Mouse (Mus musculus): ENCODE data around the gene Ablim1. TPM values are rescaled to one million over a fixed set of nuclear protein-coding genes. Genes with fewer than 3 reads are reported as not detected.
A peak's percentile ranks its signal among the peaks of the same experiment; 100 is the strongest.

Gene Ablim1
- polyA plus RNA-seq, 3 experiments from 2014 or later: 240 to 284 (median 264) TPM

GRCm38 (mm10) chr19:57181852-57182528 lies 132.7 kb downstream of the Ablim1 start:
- ATAC-seq: no peak

GRCm38 (mm10) chr19:57181317-57181716 lies 133.4 kb downstream of the Ablim1 start:
- no peak for ATAC-seq

- ATAC-seq: no peak
Observed at GRCm38 (mm10) chr19:57180908-57181307, 133.8 kb downstream of the Ablim1 start.

GRCm38 (mm10) chr19:57180333-57180732 lies 134.4 kb downstream of the Ablim1 start:
- peak; percentile 76 for ATAC-seq

GRCm38 (mm10) chr19:57179269-57179668 lies 135.4 kb downstream of the Ablim1 start:
- no peak for ATAC-seq

GRCm38 (mm10) chr19:57177334-57177733 lies 137.4 kb downstream of the Ablim1 start:
- no peak for ATAC-seq

- ATAC-seq: no peak
Observed at GRCm38 (mm10) chr19:57175077-57175476, 139.6 kb downstream of the Ablim1 start.

- no peak for ATAC-seq
Observed at GRCm38 (mm10) chr19:57174541-57174940, 140.2 kb downstream of the Ablim1 start.

GRCm38 (mm10) chr19:57174045-57174444 lies 140.7 kb downstream of the Ablim1 start:
- no peak for ATAC-seq

GRCm38 (mm10) chr19:57172321-57172720 lies 142.4 kb downstream of the Ablim1 start:
- no peak for ATAC-seq

GRCm38 (mm10) chr19:57170880-57171279 lies 143.8 kb downstream of the Ablim1 start:
- no peak for ATAC-seq

- no peak for ATAC-seq
Observed at GRCm38 (mm10) chr19:57169485-57169884, 145.2 kb downstream of the Ablim1 start.

GRCm38 (mm10) chr19:57167721-57168120 lies 147.0 kb downstream of the Ablim1 start:
- no peak for ATAC-seq

GRCm38 (mm10) chr19:57164882-57165281 lies 149.8 kb downstream of the Ablim1 start:
- no peak for ATAC-seq

GRCm38 (mm10) chr19:57163315-57163714 lies 151.4 kb downstream of the Ablim1 start:
- no peak for ATAC-seq

- ATAC-seq: no peak
Observed at GRCm38 (mm10) chr19:57161978-57162727, 152.6 kb downstream of the Ablim1 start.

- peak; percentile 63 for ATAC-seq
Observed at GRCm38 (mm10) chr19:57161010-57161660, 153.6 kb downstream of the Ablim1 start.

GRCm38 (mm10) chr19:57157731-57158343 lies 156.9 kb downstream of the Ablim1 start:
- no peak for ATAC-seq

- ATAC-seq: no peak
Observed at GRCm38 (mm10) chr19:57155121-57155884, 159.4 kb downstream of the Ablim1 start.

GRCm38 (mm10) chr19:57152357-57152756 lies 162.4 kb downstream of the Ablim1 start:
- ATAC-seq: no peak

- no peak for ATAC-seq
Observed at GRCm38 (mm10) chr19:57151504-57151903, 163.2 kb downstream of the Ablim1 start.

- ATAC-seq: peak; percentile 65
Observed at GRCm38 (mm10) chr19:57150275-57150674, 164.4 kb downstream of the Ablim1 start.

Measured in inflammation-experienced regulatory T-cells, adult 6 months (primary cell).